Mouse (Mus musculus): ENCODE data around the gene Pdgfc. TPM values are rescaled to one million over a fixed set of nuclear protein-coding genes. Genes with fewer than 3 reads are reported as not detected.

Gene Pdgfc
- total and polyA plus RNA-seq, 2 experiments = 1.5 to 2.6 TPM

GRCm38 (mm10) chr3:81221682-81222081 lies 185.5 kb downstream of the Pdgfc start:
- TF ChIP-seq CTCF (IDR thresholded peaks at IDR 0.05; ENCODE audit: low read depth, low read length) = no peak
- no peak for TF ChIP-seq POLR2A (IDR thresholded peaks at IDR 0.05; ENCODE audit: extremely low read depth, insufficient read depth, low read length)

DNA sequence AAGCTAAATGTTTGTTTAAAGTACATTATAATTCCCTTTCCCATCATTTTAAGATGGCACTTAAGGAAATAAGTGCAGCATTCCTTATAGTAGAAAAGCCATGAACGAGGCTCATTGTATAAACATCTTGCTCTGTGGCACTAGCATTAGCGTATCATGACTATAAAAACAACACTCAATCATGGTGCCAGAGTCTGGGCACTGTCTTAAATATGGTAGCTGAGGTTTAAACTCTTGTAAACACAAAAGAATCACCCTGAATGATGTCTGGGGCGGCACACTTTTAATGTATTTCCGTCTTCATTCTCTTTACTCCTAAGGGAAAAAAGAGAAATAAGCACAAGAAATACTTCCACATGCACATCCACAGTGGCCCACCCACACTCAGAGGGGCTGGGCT lies 192.1 kb downstream of the Pdgfc start:
- no peak for TF ChIP-seq CTCF (IDR thresholded peaks at IDR 0.05; ENCODE audit: low read depth, low read length)
- no peak for TF ChIP-seq POLR2A (IDR thresholded peaks at IDR 0.05; ENCODE audit: extremely low read depth, insufficient read depth, low read length)
- H3K27me3 ChIP-seq (ENCODE audit: control insufficient read depth, insufficient read depth, low read length) = no peaks in the 10 kb centered on the region
- no peak overlapping the region for H3K9ac ChIP-seq (ENCODE audit: low read depth, low read length)
- H3K27ac ChIP-seq (replicated peaks; ENCODE audit: insufficient read depth, low read depth, low read length) = no peak overlapping the region
- H3K4me3 ChIP-seq (ENCODE audit: insufficient read depth, low read depth, low read length) = no peak overlapping the region
- no peaks in the 10 kb centered on the region for H3K36me3 ChIP-seq (ENCODE audit: control insufficient read depth, insufficient read depth, low read length)
- H3K4me1 ChIP-seq (ENCODE audit: control insufficient read depth, insufficient read depth, low read length) = no peaks in the 10 kb centered on the region; the same call in 1 of the 2 replicates
- DNase-seq (ENCODE audit: extremely low read depth, low read depth, low spot score) = no peak
- H3K79me2 ChIP-seq (ENCODE audit: control insufficient read depth, insufficient read depth, low read length) = no peaks in the 10 kb centered on the region
- WGBS = 80% methylated on average over 4 of the region's 4 CpGs

More at GRCm38 (mm10) chr3:81221682-81222081, 185.5 kb downstream of the Pdgfc start:
- Histone ChIP-seq H3K27ac (replicated peaks; ENCODE audit: insufficient read depth, low read depth, low read length) (no peak overlapping the region), H3K4me1 (ENCODE audit: control insufficient read depth, insufficient read depth, low read length) (no peaks in the 10 kb centered on the region), H3K79me2 (ENCODE audit: control insufficient read depth, insufficient read depth, low read length) (no peaks in the 10 kb centered on the region), H3K9ac (ENCODE audit: low read depth, low read length) (no peak overlapping the region), H3K27me3 (ENCODE audit: control insufficient read depth, insufficient read depth, low read length) (no peaks in the 10 kb centered on the region), H3K4me3 (ENCODE audit: insufficient read depth, low read depth, low read length) (no peak overlapping the region), H3K36me3 (ENCODE audit: control insufficient read depth, insufficient read depth, low read length) (no peaks in the 10 kb centered on the region)
- DNase-seq (ENCODE audit: extremely low read depth, low read depth, low spot score) = no peak
- WGBS = 76% methylated on average over 4 of the region's 4 CpGs

GRCm38 (mm10) chr3:81242697-81243590 lies 206.7 kb downstream of the Pdgfc start:
- 45% methylated on average over 7 of the region's 7 CpGs for WGBS
- no peak overlapping the region for H3K9ac ChIP-seq (ENCODE audit: low read depth, low read length)
- no peaks in the 10 kb centered on the region for H3K36me3 ChIP-seq (ENCODE audit: control insufficient read depth, insufficient read depth, low read length)
- H3K79me2 ChIP-seq (ENCODE audit: control insufficient read depth, insufficient read depth, low read length) = no peaks in the 10 kb centered on the region
- H3K4me3 ChIP-seq (ENCODE audit: insufficient read depth, low read depth, low read length) = no peak overlapping the region
- peak; percentile 14 for DNase-seq (ENCODE audit: extremely low read depth, low read depth, low spot score)
- no peaks in the 10 kb centered on the region for H3K27me3 ChIP-seq (ENCODE audit: control insufficient read depth, insufficient read depth, low read length)
- no peak for TF ChIP-seq CTCF (IDR thresholded peaks at IDR 0.05; ENCODE audit: low read depth, low read length)
- TF ChIP-seq POLR2A (IDR thresholded peaks at IDR 0.05; ENCODE audit: extremely low read depth, insufficient read depth, low read length) = no peak
- H3K4me1 ChIP-seq (ENCODE audit: control insufficient read depth, insufficient read depth, low read length) = no peaks in the 10 kb centered on the region
- H3K27ac ChIP-seq (replicated peaks; ENCODE audit: insufficient read depth, low read depth, low read length) = no peak overlapping the region

DNA sequence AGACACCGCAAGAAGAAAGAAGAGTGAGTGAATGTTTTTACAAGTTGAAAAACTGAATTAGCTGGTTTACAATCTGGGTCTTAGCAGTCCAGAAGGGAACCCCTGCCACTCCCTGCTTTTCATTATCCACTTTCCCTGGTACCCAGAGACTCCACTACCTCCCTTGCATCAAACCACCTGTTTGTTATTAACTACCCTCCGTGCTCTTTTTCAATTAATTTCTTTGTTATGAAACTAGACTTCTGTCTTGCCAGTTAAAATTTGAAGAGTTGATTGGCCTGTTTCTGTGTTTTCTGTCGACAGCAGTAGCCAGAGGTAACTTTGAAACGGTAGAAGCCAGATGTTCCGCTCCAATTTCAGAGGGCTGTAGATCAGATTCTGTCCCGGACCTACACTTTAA lies 207.4 kb downstream of the Pdgfc start:
- no peaks in the 10 kb centered on the region for H3K79me2 ChIP-seq (ENCODE audit: control insufficient read depth, insufficient read depth, low read length)
- no peaks in the 10 kb centered on the region for H3K27me3 ChIP-seq (ENCODE audit: control insufficient read depth, insufficient read depth, low read length)
- H3K9ac ChIP-seq (ENCODE audit: low read depth, low read length) = no peak overlapping the region
- no peak overlapping the region for H3K27ac ChIP-seq (replicated peaks; ENCODE audit: insufficient read depth, low read depth, low read length)
- TF ChIP-seq POLR2A (IDR thresholded peaks at IDR 0.05; ENCODE audit: extremely low read depth, insufficient read depth, low read length) = no peak
- H3K4me3 ChIP-seq (ENCODE audit: insufficient read depth, low read depth, low read length) = no peak overlapping the region
- no peaks in the 10 kb centered on the region for H3K36me3 ChIP-seq (ENCODE audit: control insufficient read depth, insufficient read depth, low read length)
- no peak for DNase-seq (ENCODE audit: extremely low read depth, low read depth, low spot score)
- WGBS = 84% methylated on average over 6 of the region's 6 CpGs
- no peaks in the 10 kb centered on the region for H3K4me1 ChIP-seq (ENCODE audit: control insufficient read depth, insufficient read depth, low read length)

- Histone ChIP-seq H3K27me3 (ENCODE audit: control insufficient read depth, insufficient read depth, low read length) (no peaks in the 10 kb centered on the region), H3K9ac (ENCODE audit: low read depth, low read length) (no peak overlapping the region), H3K79me2 (ENCODE audit: control insufficient read depth, insufficient read depth, low read length) (no peaks in the 10 kb centered on the region), H3K27ac (replicated peaks; ENCODE audit: insufficient read depth, low read depth, low read length) (no peak overlapping the region), H3K4me1 (ENCODE audit: control insufficient read depth, insufficient read depth, low read length) (no peaks in the 10 kb centered on the region), H3K36me3 (ENCODE audit: control insufficient read depth, insufficient read depth, low read length) (no peaks in the 10 kb centered on the region), H3K4me3 (ENCODE audit: insufficient read depth, low read depth, low read length) (no peak overlapping the region)
- no peak for DNase-seq (ENCODE audit: extremely low read depth, low read depth, low spot score)
- TF ChIP-seq POLR2A (IDR thresholded peaks at IDR 0.05; ENCODE audit: extremely low read depth, insufficient read depth, low read length) (no peak), CTCF (IDR thresholded peaks at IDR 0.05; ENCODE audit: low read depth, low read length) (no peak)
- 89% methylated on average over 1 of the region's 1 CpGs for WGBS
Observed at GRCm38 (mm10) chr3:81262801-81263200, 226.6 kb downstream of the Pdgfc start.

Other genes starting within 250 kb of the Pdgfc start
- 0.20 TPM in 1 of 2 replicates, not detected in the other for gene Gria2, start 233.6 kb upstream of the Pdgfc start, total RNA-seq (2014; rRNA removed)
- not detected in 2 replicates for gene Gria2, start 233.6 kb upstream of the Pdgfc start, polyA plus RNA-seq (2012; rRNA removed)
- 0.13 TPM in 1 of 2 replicates, not detected in the other for gene Glrb, start 122.8 kb upstream of the Pdgfc start, total RNA-seq (2014; rRNA removed)
- gene Glrb, start 122.8 kb upstream of the Pdgfc start, polyA plus RNA-seq (2012; rRNA removed) = not detected in 2 replicates

Data from liver, adult 2 months (tissue).